Mouse (Mus musculus) neural tube, embryonic 14.5 days (tissue): ENCODE measurements around the gene Trip6. TPM values are rescaled to one million over a fixed set of nuclear protein-coding genes. Genes with fewer than 3 reads are reported as not detected.

ENCODE experiments used
- ATAC-seq: fragments of 200-750 bp; cut with Nextera tagmentation; 2 replicates; pipeline ENCODE4 v1.8.0; 2017; ENCODE audit warnings: low read depth, mild to moderate bottlenecking, moderate TSS enrichment, moderate library complexity
- H3K27ac ChIP-seq: fragments of 300-500 bp; sonication (generic); 2 replicates; pipeline ENCODE4 v1.5.1; 2014; ENCODE audit warnings: low read depth, mild to moderate bottlenecking, control low read depth, low read length, moderate library complexity, mixed read lengths
- H3K27me3 ChIP-seq: fragments of 300-500 bp; sonication (generic); 2 replicates; pipeline ENCODE4 v1.6.1; 2014; ENCODE audit warnings: low read length; ENCODE audit not compliant: control insufficient read depth, insufficient read depth
- H3K36me3 ChIP-seq: fragments of 300-500 bp; sonication (generic); 2 replicates; pipeline ENCODE4 v1.6.1; 2014; ENCODE audit warnings: low read length, mixed read lengths; ENCODE audit not compliant: control insufficient read depth, insufficient read depth
- H3K4me1 ChIP-seq: fragments of 300-500 bp; sonication (generic); 2 replicates; pipeline ENCODE4 v1.6.1; 2014; ENCODE audit warnings: low read length; ENCODE audit not compliant: control insufficient read depth, insufficient read depth
- H3K4me2 ChIP-seq: fragments of 300-500 bp; sonication (generic); 2 replicates; pipeline ENCODE4 v1.6.1; 2014; ENCODE audit warnings: mild to moderate bottlenecking, low read depth, low read length, control low read depth
- H3K4me3 ChIP-seq: fragments of 300-500 bp; sonication (generic); 2 replicates; pipeline ENCODE4 v1.5.1; 2014; ENCODE audit warnings: low read depth, low read length, control low read depth, mixed read lengths
- H3K9ac ChIP-seq: fragments of 300-500 bp; sonication (generic); replicated peaks from 2 replicates; pipeline ENCODE4 v1.6.1; 2014; ENCODE audit warnings: low read depth, mild to moderate bottlenecking, control low read depth, low read length, mixed read lengths
- H3K9me3 ChIP-seq: fragments of 300-500 bp; sonication (generic); 2 replicates; pipeline ENCODE4 v1.6.1; 2016; ENCODE audit warnings: low read length; ENCODE audit not compliant: control insufficient read depth
- WGBS: fragments of 180-500 bp; shearing (Covaris S2); extraction: QIAGEN DNeasy Blood & Tissue Kit; methylation state at CpG from one replicate; pipeline ENCODE4 v1.1.7; 2014; 5-methylcytosine and 5-hydroxymethylcytosine counted together
- polyA plus RNA-seq: library from polyadenylated mRNA; unstranded; fragments of >200 nt; fragmentation: Nextera tagmentation; extraction: Ambion mirVana; gene quantifications from 2 replicates; pipeline ENCODE4 v1.2.1, GENCODE M21; 2014

Trip6 gene
- polyA plus RNA-seq, 1 experiment from 2014 or later: 8.0 TPM

DNA sequence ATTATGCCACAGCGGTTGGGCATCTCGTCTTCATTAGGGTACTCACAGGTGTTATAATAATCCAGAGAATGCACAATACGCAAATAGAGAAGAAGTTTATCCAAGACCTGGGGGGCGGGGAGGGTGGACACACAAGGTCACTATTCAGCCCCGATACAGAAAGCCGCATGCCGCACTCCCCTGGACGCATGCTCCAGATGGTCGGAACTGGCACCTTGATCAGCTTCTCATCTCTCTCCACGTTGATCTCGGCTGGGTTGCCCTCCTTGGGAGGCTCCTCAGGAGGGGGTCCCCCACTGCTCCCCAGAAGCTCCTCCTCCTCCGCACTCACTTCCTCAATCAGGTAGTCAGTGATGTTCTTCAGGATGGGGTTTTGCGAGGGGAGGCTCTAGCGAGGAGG, 17.1 kb downstream of the Trip6 start:
- ATAC-seq: no peak
- peaks cover 68% of the 10 kb centered on the region for H3K36me3 ChIP-seq
- H3K27me3 ChIP-seq: no peaks in the 10 kb centered on the region
- 92% methylated on average over 14 of the region's 14 CpGs for WGBS
- no peak overlapping the region for H3K4me3 ChIP-seq
- no peak overlapping the region for H3K9ac ChIP-seq
- no peak overlapping the region for H3K27ac ChIP-seq
- H3K4me1 ChIP-seq: peaks cover 8% of the 10 kb centered on the region
- no peaks in the 10 kb centered on the region for H3K9me3 ChIP-seq
- H3K4me2 ChIP-seq: no peak overlapping the region

DNA sequence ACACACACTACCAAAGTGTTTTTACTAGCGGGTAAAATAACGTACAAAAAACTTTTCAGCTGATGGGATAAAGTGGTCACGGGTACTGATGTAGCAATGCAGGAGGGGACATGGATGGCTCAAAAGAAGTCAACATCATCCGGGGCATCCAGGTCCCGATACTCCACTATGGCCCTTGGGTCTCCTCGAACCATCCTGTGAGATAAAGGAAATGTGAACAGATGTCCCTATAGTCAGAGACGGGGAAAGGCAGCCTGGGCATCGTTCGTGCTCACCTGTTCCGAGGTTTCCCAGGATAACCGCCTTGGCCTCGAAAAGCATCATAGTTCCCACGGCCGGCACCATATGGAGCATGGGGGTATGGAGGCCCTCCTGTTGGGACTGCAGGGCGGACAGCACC, 18.5 kb downstream of the Trip6 start:
- ATAC-seq: no peak
- no peaks in the 10 kb centered on the region for H3K9me3 ChIP-seq
- WGBS: 90% methylated on average over 15 of the region's 15 CpGs
- H3K9ac ChIP-seq: no peak overlapping the region
- peaks cover 8% of the 10 kb centered on the region for H3K4me1 ChIP-seq
- peaks cover 57% of the 10 kb centered on the region for H3K36me3 ChIP-seq
- H3K4me3 ChIP-seq: no peak overlapping the region
- H3K27me3 ChIP-seq: no peaks in the 10 kb centered on the region
- no peak overlapping the region for H3K27ac ChIP-seq
- H3K4me2 ChIP-seq: no peak overlapping the region

DNA sequence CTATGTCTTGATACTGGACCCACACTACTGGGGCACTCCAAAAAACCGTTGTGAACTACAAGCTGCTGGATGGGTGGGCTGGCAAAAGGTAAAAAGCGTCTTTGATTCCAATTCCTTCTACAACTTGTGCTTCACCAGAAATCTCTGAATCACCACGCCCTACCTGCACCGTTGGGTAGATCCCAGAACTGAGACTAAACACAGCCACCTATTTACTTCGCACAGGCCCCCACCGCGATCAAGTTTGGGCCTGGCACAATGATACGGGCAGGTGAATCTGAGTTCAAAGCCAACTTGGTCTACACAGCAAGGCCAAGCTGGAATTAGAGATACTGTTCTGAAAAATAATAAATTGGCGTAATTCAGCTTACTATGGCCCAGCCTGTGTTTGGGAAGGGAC, 18.9 kb downstream of the Trip6 start:
- no peak for ATAC-seq
- Histone ChIP-seq H3K27me3 (no peaks in the 10 kb centered on the region), H3K4me3 (peak overlapping the region; percentile 36), H3K36me3 (peaks cover 52% of the 10 kb centered on the region), H3K4me2 (peak overlapping the region; percentile 63), H3K27ac (no peak overlapping the region), H3K9me3 (no peaks in the 10 kb centered on the region), H3K4me1 (peaks cover 8% of the 10 kb centered on the region), H3K9ac (peak overlapping the region; percentile 55; the same call in 1 of the 2 replicates)
- 85% methylated on average over 9 of the region's 9 CpGs for WGBS

DNA sequence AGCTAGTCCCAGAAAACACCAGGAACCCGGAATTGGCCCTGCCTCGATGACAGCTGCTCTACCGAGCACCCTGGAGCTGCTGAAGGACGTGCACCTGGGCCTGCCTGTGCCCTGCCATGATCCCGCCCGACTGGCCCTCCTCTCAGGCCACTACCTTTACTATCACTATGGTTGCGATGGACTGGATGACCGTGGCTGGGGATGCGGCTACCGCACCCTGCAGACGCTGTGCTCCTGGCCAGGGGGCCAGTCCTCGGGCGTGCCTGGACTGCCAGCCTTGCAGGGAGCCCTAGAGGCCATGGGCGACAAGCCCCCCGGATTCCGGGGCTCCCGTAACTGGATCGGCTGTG, 19.5 kb downstream of the Trip6 start:
- peak; percentile 47 for ATAC-seq
- H3K4me1 ChIP-seq: peaks cover 8% of the 10 kb centered on the region
- H3K9me3 ChIP-seq: no peaks in the 10 kb centered on the region
- H3K4me3 ChIP-seq: peak overlapping the region; percentile 36
- peaks cover 47% of the 10 kb centered on the region for H3K36me3 ChIP-seq
- H3K27me3 ChIP-seq: no peaks in the 10 kb centered on the region
- H3K9ac ChIP-seq: peak overlapping the region; percentile 55
- peak overlapping the region; percentile 73 for H3K27ac ChIP-seq
- peak overlapping the region; percentile 63 for H3K4me2 ChIP-seq
- 6% methylated on average over 18 of the region's 18 CpGs for WGBS

DNA sequence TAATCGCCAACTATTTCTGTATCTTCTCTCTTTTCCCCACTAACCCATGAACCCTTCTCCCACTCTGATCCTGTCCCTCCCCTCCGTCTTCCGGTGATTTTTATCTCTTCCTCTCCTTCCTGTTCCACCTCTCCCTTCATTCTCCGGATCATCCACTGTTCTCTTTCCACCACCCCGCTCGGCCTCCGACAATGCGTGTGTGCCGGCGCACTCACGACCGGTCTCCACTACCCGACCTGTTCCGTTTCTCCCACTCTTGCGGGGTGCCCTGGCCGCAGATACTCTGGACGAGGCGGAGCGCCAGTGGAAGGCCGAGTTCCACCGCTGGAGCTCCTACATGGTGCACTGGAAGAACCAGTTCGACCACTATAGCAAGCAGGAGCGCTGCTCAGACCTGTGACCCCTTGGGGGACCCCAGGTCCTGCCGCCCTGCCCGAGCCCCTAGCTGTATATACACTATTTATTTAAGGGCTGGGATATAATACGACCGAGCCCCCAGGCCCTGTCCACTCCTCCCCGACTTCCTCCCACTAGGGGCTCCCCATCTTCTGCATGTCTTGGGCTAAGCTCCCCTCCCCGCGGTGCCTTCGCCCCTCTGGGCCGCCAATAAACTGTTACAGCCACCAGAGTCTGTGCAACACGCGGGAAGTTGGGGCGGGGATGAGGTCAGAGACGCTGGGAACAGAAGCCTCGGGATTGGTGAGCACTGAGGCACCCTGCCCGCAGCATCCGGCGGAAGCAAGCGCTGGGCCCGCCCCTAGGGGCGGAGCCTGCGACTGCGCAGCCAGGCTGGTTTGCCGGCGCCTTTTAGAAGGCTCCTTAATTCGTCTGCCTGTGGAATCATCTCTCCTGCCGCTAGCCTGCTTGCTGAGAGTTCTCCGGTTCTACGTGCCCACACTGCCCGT, 20.1 kb downstream of the Trip6 start, which contains the start of gene Ufsp1:
Gene Ufsp1 (plus strand): TSS at position 791 of the 905 bp plus-strand sequence.
- peak; percentile 97 for ATAC-seq
- peaks cover 4% of the 10 kb centered on the region; the same call in 1 of the 2 replicates for H3K27me3 ChIP-seq
- H3K9ac ChIP-seq: peak within 1 kb of the TSS; percentile 55
- WGBS: under 1% methylated on average over 52 of the region's 52 CpGs
- H3K9me3 ChIP-seq: no peaks in the 10 kb centered on the region
- H3K27ac ChIP-seq: peak within 1 kb of the TSS; percentile 73
- peak within 1 kb of the TSS; percentile 63 for H3K4me2 ChIP-seq
- peaks cover 40% of the 10 kb centered on the region for H3K36me3 ChIP-seq
- peak within 1 kb of the TSS; percentile 36 for H3K4me3 ChIP-seq
- H3K4me1 ChIP-seq: peaks cover 10% of the 10 kb centered on the region

DNA sequence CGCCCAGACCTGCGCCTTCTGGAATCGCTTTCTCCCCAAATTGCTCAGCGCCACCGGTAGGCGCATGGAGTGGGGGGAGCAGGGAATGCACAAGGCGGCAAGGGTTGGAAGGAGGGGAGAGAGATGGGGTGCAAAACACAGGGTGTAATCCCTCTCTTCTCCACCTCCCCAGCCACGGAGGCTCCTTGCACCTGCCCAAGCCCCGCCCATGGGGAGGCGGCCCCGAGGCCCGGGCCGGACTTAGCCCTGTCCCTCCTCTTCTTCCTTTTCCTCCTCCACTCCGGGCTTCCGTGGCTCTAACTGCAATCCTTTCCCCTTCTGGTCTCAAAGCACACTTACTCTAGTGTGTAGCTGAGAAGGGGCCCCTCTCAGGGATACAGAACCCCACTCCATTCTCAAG, 20.9 kb downstream of the Trip6 start:
- Histone ChIP-seq H3K27ac (peak overlapping the region; percentile 73), H3K27me3 (peaks cover 5% of the 10 kb centered on the region; the same call in 1 of the 2 replicates), H3K9me3 (no peaks in the 10 kb centered on the region), H3K9ac (peak overlapping the region; percentile 51), H3K36me3 (peaks cover 32% of the 10 kb centered on the region), H3K4me2 (peak overlapping the region; percentile 63), H3K4me1 (peaks cover 10% of the 10 kb centered on the region), H3K4me3 (peak overlapping the region; percentile 36)
- WGBS: under 1% methylated on average over 14 of the region's 15 CpGs
- ATAC-seq: no peak

DNA sequence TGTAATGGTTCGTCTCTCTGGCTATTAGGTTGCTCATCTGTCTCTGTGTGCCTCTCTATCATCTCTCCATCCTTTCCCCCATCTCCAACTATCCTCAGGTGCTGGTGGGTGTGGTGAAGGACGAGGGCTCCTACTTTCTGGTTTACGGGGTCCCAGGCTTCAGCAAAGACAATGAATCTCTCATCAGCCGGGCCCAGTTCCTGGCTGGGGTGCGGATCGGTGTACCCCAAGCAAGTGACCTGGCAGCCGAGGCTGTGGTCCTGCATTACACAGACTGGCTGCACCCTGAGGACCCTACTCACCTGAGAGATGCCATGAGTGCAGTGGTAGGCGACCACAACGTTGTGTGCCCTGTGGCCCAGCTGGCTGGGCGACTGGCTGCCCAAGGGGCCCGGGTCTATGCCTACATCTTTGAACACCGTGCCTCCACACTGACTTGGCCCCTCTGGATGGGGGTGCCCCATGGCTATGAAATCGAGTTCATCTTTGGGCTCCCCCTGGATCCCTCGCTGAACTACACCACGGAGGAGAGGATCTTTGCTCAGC, 22.8 kb downstream of the Trip6 start:
- no peaks in the 10 kb centered on the region for H3K9me3 ChIP-seq
- 84% methylated on average over 15 of the region's 15 CpGs for WGBS
- H3K4me2 ChIP-seq: no peak overlapping the region
- no peak overlapping the region for H3K9ac ChIP-seq
- peaks cover 15% of the 10 kb centered on the region for H3K4me1 ChIP-seq
- H3K27ac ChIP-seq: no peak overlapping the region
- no peak for ATAC-seq
- peaks cover 14% of the 10 kb centered on the region for H3K36me3 ChIP-seq
- no peak overlapping the region for H3K4me3 ChIP-seq
- peaks cover 6% of the 10 kb centered on the region; the same call in 1 of the 2 replicates for H3K27me3 ChIP-seq

DNA sequence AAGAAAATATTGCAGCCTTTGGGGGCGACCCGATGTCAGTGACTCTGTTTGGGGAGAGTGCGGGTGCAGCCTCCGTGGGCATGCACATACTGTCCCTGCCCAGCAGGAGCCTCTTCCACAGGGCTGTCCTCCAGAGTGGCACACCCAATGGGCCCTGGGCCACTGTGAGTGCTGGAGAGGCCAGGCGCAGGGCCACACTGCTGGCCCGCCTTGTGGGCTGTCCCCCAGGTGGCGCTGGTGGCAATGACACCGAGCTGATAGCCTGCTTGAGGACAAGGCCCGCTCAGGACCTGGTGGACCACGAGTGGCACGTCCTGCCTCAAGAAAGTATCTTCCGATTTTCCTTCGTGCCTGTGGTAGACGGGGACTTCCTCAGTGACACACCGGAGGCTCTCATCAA, 23.5 kb downstream of the Trip6 start:
- peaks cover 6% of the 10 kb centered on the region; the same call in 1 of the 2 replicates for H3K27me3 ChIP-seq
- H3K9me3 ChIP-seq: no peaks in the 10 kb centered on the region
- no peak overlapping the region for H3K27ac ChIP-seq
- H3K4me1 ChIP-seq: peaks cover 17% of the 10 kb centered on the region
- H3K4me3 ChIP-seq: no peak overlapping the region
- no peak overlapping the region for H3K4me2 ChIP-seq
- H3K36me3 ChIP-seq: peaks cover 6% of the 10 kb centered on the region; the same call in 1 of the 2 replicates
- whole genome bisulfite sequencing: 23% methylated on average over 15 of the region's 15 CpGs
- no peak for ATAC-seq
- no peak overlapping the region for H3K9ac ChIP-seq
